Mouse (Mus musculus): Measurements from ENCODE around the gene Tepsin. TPM values are rescaled to one million over a fixed set of nuclear protein-coding genes. Genes with fewer than 3 reads are reported as not detected.
A peak's percentile ranks its signal among the peaks of the same experiment; 100 is the strongest.

Gene Tepsin
- polyA plus RNA-seq, 1 experiment from 2014 or later: 20.1 TPM

- H3K4me3 ChIP-seq (replicated peaks; ENCODE audit: low read length): no peak overlapping the region
- no peaks in the 10 kb centered on the region for H3K36me3 ChIP-seq (replicated peaks; ENCODE audit: control insufficient read depth, insufficient read depth)
- DNase-seq (ENCODE audit: low spot score): no peak
- H3K4me1 ChIP-seq (replicated peaks; ENCODE audit: control insufficient read depth, insufficient read depth, low read length): peaks cover 14% of the 10 kb centered on the region
- no peak overlapping the region for H3K4me2 ChIP-seq (replicated peaks)
- no peak overlapping the region for H3K9ac ChIP-seq
- H3K27me3 ChIP-seq (ENCODE audit: control insufficient read depth, insufficient read depth, low read length): no peaks in the 10 kb centered on the region; the same call in 1 of the 2 replicates
- H3K27ac ChIP-seq: no peak overlapping the region
- ATAC-seq (ENCODE audit: low FRiP score): no peak
- 91% methylated on average over 4 of the region's 4 CpGs for WGBS
- H3K9me3 ChIP-seq (ENCODE audit: control insufficient read depth, low read length): no peaks in the 10 kb centered on the region
These were observed 44.7 kb downstream of the Tepsin start for GRCm38 (mm10) chr11:120053846-120054245.

GRCm38 (mm10) chr11:120052274-120052673 lies 46.3 kb downstream of the Tepsin start:
- no peak overlapping the region for H3K4me2 ChIP-seq (replicated peaks)
- no peak overlapping the region for H3K4me3 ChIP-seq (replicated peaks; ENCODE audit: low read length)
- no peaks in the 10 kb centered on the region for H3K9me3 ChIP-seq (ENCODE audit: control insufficient read depth, low read length)
- no peak overlapping the region for H3K27ac ChIP-seq
- no peak for DNase-seq (ENCODE audit: low spot score)
- H3K4me1 ChIP-seq (replicated peaks; ENCODE audit: control insufficient read depth, insufficient read depth, low read length): peaks cover 26% of the 10 kb centered on the region
- no peaks in the 10 kb centered on the region; the same call in 1 of the 2 replicates for H3K27me3 ChIP-seq (ENCODE audit: control insufficient read depth, insufficient read depth, low read length)
- H3K36me3 ChIP-seq (replicated peaks; ENCODE audit: control insufficient read depth, insufficient read depth): no peaks in the 10 kb centered on the region
- no peak overlapping the region for H3K9ac ChIP-seq
- 75% methylated on average over 9 of the region's 9 CpGs for WGBS
- no peak for ATAC-seq (ENCODE audit: low FRiP score)

DNA sequence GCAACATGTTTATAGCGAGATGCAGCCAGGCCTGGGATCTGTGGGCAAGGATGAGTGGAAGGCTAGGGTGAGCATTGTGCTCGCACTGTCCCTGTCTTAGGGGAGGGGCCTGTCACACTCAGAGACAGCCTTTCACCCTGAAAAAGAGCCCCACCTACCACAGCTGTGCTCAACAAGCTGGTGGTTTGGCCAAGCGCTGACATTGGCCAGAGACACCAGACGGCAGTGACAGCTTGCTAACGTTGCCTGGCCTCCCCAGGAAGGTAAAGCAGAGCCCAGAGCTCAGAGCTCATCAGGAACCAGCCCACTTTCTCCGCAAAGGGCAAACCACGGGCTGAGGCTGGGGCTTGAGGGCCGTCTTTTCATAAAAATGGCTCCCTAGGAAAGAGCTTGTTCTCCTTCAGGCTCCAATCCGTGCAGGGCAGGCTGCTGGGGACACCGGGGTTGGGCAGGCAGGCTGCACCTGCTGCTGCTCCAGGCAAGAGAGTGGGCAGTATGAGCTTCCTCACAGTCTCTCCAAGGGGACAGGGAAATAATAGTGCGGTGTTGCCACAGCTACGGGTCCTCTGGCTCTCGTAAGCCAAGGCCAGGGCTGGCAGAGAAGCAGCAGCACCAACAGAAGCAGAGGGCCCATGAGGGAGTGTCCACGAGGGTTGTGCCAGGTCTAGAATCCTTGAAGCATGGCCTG lies 47.3 kb downstream of the Tepsin start:
- Histone ChIP-seq H3K9ac (no peak overlapping the region), H3K9me3 (ENCODE audit: control insufficient read depth, low read length) (no peaks in the 10 kb centered on the region), H3K4me2 (replicated peaks) (no peak overlapping the region), H3K4me1 (replicated peaks; ENCODE audit: control insufficient read depth, insufficient read depth, low read length) (peaks cover 26% of the 10 kb centered on the region), H3K27ac (0 out of 2 replicates have a peak overlapping the region, but pooled peaks have one; percentile 40), H3K36me3 (replicated peaks; ENCODE audit: control insufficient read depth, insufficient read depth) (no peaks in the 10 kb centered on the region), H3K27me3 (ENCODE audit: control insufficient read depth, insufficient read depth, low read length) (no peaks in the 10 kb centered on the region; the same call in 1 of the 2 replicates), H3K4me3 (replicated peaks; ENCODE audit: low read length) (no peak overlapping the region)
- ATAC-seq (ENCODE audit: low FRiP score) (no peak), DNase-seq (ENCODE audit: low spot score) (no peak)
- WGBS: 27% methylated on average over 14 of the region's 14 CpGs

DNA sequence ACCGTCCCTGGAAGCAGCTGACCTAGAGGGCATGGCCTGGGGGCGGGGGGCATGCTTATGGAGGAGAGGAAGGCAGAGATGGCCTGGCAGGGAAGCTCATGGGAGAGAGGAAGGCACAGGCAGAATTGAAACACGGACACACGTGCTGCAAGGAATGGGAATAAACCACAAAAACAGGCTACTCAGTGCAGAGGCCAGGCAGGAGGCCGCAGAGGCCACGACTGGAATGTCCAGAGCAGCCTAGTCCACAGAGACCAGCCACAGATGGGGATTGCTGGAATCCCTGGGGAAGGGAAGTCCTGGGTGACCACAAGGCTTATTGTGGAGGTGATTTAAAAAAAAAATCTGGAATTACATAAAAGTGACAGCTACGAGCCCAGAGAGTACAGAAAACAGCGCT lies 49.5 kb downstream of the Tepsin start:
- Histone ChIP-seq H3K27me3 (ENCODE audit: control insufficient read depth, insufficient read depth, low read length) (no peaks in the 10 kb centered on the region; the same call in 1 of the 2 replicates), H3K4me3 (replicated peaks; ENCODE audit: low read length) (no peak overlapping the region), H3K9me3 (ENCODE audit: control insufficient read depth, low read length) (no peaks in the 10 kb centered on the region), H3K9ac (no peak overlapping the region), H3K27ac (no peak overlapping the region), H3K4me2 (replicated peaks) (peak overlapping the region; percentile 95; the same call in 1 of the 2 replicates), H3K4me1 (replicated peaks; ENCODE audit: control insufficient read depth, insufficient read depth, low read length) (peaks cover 40% of the 10 kb centered on the region), H3K36me3 (replicated peaks; ENCODE audit: control insufficient read depth, insufficient read depth) (no peaks in the 10 kb centered on the region)
- ATAC-seq (ENCODE audit: low FRiP score): no peak
- 86% methylated on average over 8 of the region's 8 CpGs for WGBS
- DNase-seq (ENCODE audit: low spot score): no peak

GRCm38 (mm10) chr11:120048252-120048556 lies 50.3 kb downstream of the Tepsin start:
- Histone ChIP-seq H3K9me3 (ENCODE audit: control insufficient read depth, low read length) (no peaks in the 10 kb centered on the region), H3K9ac (peak overlapping the region; percentile 89), H3K4me1 (replicated peaks; ENCODE audit: control insufficient read depth, insufficient read depth, low read length) (peaks cover 40% of the 10 kb centered on the region), H3K27me3 (ENCODE audit: control insufficient read depth, insufficient read depth, low read length) (no peaks in the 10 kb centered on the region; the same call in 1 of the 2 replicates), H3K36me3 (replicated peaks; ENCODE audit: control insufficient read depth, insufficient read depth) (no peaks in the 10 kb centered on the region), H3K27ac (peak overlapping the region; percentile 92), H3K4me3 (replicated peaks; ENCODE audit: low read length) (peak overlapping the region; percentile 77), H3K4me2 (replicated peaks) (peak overlapping the region; percentile 95)
- WGBS: under 1% methylated on average over 23 of the region's 23 CpGs
- ATAC-seq (ENCODE audit: low FRiP score) (0 out of 2 replicates have a peak, but pooled peaks have one; percentile 22), DNase-seq (ENCODE audit: low spot score) (peak; percentile 72)

DNA sequence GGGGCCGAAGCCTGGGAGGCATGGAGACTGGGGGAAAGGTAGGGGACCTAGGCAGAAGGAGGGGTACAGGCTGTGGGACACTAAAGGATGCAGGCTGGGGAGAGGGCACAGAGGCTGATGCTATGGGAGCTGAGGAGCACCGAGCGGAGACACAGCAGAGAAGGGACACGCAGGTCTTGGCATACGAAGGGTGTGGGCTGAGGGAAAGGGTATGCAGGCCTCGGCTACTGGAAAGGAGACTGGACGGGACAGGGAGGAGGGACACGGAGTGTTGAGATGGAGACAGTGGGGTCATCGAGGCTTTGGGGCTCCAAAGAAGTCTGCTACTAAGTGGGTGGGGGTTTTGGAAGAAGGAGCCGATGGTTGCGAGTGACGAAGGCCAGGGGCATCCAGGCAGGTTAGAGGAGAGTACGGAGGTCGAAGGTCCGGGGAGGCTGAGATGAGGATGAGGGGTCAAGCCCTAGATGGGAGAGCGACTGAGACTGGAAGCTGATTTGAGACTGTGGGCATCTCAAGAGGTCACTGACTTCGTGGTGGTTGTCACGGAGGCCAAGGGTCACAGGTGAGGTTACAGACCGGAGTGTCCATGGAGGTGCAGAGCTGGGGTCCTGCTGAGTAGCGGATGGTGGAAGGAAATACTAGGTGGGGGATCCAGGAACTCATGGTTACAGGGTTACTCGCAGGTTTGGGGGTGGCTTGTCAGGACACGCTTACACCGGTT lies 50.8 kb downstream of the Tepsin start:
- WGBS: 8% methylated on average over 23 of the region's 23 CpGs
- H3K4me1 ChIP-seq (replicated peaks; ENCODE audit: control insufficient read depth, insufficient read depth, low read length): peaks cover 40% of the 10 kb centered on the region
- DNase-seq (ENCODE audit: low spot score): no peak

GRCm38 (mm10) chr11:120046553-120047191 lies 51.9 kb downstream of the Tepsin start, which contains the start of gene Aatk:
Gene Aatk, minus strand, starts transcription at chr11:120047167.
- DNase-seq (ENCODE audit: low spot score): peak; percentile 57
- Histone ChIP-seq H3K9me3 (ENCODE audit: control insufficient read depth, low read length) (no peaks in the 10 kb centered on the region), H3K4me3 (replicated peaks; ENCODE audit: low read length) (peak within 1 kb of the TSS; percentile 77), H3K4me1 (replicated peaks; ENCODE audit: control insufficient read depth, insufficient read depth, low read length) (peaks cover 38% of the 10 kb centered on the region), H3K4me2 (replicated peaks) (peak within 1 kb of the TSS; percentile 95), H3K27ac (peak within 1 kb of the TSS; percentile 92), H3K9ac (peak within 1 kb of the TSS; percentile 89), H3K27me3 (ENCODE audit: control insufficient read depth, insufficient read depth, low read length) (no peaks in the 10 kb centered on the region; the same call in 1 of the 2 replicates), H3K36me3 (replicated peaks; ENCODE audit: control insufficient read depth, insufficient read depth) (no peaks in the 10 kb centered on the region)
- 1% methylated on average over 49 of the region's 63 CpGs for WGBS
- ATAC-seq (ENCODE audit: low FRiP score): 0 out of 2 replicates have a peak, but pooled peaks have one; percentile 34

More for the DNA sequence above, 50.8 kb downstream of the Tepsin start:
- Histone ChIP-seq H3K9ac (peak overlapping the region; percentile 89), H3K4me3 (replicated peaks; ENCODE audit: low read length) (peak overlapping the region; percentile 77), H3K27me3 (ENCODE audit: control insufficient read depth, insufficient read depth, low read length) (no peaks in the 10 kb centered on the region; the same call in 1 of the 2 replicates), H3K9me3 (ENCODE audit: control insufficient read depth, low read length) (no peaks in the 10 kb centered on the region), H3K27ac (peak overlapping the region; percentile 92), H3K4me2 (replicated peaks) (peak overlapping the region; percentile 95), H3K36me3 (replicated peaks; ENCODE audit: control insufficient read depth, insufficient read depth) (no peaks in the 10 kb centered on the region)
- 0 out of 2 replicates have a peak, but pooled peaks have one; percentile 18 for ATAC-seq (ENCODE audit: low FRiP score)

DNA sequence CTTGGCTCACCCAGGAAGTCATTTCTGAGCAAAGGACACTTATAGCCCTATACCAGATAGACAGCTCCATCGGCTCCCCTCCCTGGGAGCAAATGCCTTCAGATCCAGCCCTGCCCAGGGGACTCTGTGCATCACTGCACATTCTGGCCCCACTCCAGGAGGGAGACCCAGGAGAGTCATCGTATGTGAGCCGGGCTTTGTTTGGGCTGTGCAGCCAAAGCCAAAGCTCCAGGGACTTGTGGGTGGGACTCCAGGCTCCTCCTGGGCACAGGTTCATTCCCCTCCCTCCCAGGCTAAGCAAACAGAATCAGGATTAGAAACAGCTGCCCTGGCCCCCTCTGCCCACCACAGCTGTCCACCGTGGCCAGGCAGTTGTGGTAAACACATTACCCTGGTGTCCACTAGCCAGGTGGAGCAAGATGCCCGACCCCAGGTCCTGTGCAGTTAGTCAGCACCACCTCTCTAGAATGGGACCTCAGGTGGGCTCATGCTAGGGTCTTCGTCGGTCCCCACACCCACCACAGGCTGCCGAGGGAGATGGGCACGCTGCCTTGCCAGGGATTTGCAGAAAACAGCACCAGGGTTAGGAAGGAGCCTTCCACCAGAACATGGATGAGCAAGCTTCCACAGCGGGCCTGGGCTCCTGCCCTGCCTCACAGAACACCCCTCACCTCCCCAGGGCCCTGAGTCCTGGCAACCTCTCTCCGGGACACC lies 52.5 kb downstream of the Tepsin start:
- peak overlapping the region; percentile 77 for H3K4me3 ChIP-seq (replicated peaks; ENCODE audit: low read length)
- 35% methylated on average over 11 of the region's 11 CpGs for WGBS
- peak overlapping the region; percentile 92 for H3K27ac ChIP-seq
- H3K4me2 ChIP-seq (replicated peaks): peak overlapping the region; percentile 95
- ATAC-seq (ENCODE audit: low FRiP score): no peak
- H3K9ac ChIP-seq: peak overlapping the region; percentile 89
- H3K36me3 ChIP-seq (replicated peaks; ENCODE audit: control insufficient read depth, insufficient read depth): no peaks in the 10 kb centered on the region
- peak; percentile 46 for DNase-seq (ENCODE audit: low spot score)
- no peaks in the 10 kb centered on the region; the same call in 1 of the 2 replicates for H3K27me3 ChIP-seq (ENCODE audit: control insufficient read depth, insufficient read depth, low read length)
- H3K4me1 ChIP-seq (replicated peaks; ENCODE audit: control insufficient read depth, insufficient read depth, low read length): peaks cover 37% of the 10 kb centered on the region
- no peaks in the 10 kb centered on the region for H3K9me3 ChIP-seq (ENCODE audit: control insufficient read depth, low read length)

Measured in hindbrain, embryonic 14.5 days (tissue).